Mouse (Mus musculus): ENCODE results near the gene Olfr576. TPM values are rescaled to one million over a fixed set of nuclear protein-coding genes. Genes with fewer than 3 reads are reported as not detected.
A peak's percentile ranks its signal among the peaks of the same experiment; 100 is the strongest.

Gene Olfr576
- polyA plus RNA-seq (2015; fragmentation: Nextera tagmentation; extraction: Ambion mirVana) = not detected in 2 replicates

DNA sequence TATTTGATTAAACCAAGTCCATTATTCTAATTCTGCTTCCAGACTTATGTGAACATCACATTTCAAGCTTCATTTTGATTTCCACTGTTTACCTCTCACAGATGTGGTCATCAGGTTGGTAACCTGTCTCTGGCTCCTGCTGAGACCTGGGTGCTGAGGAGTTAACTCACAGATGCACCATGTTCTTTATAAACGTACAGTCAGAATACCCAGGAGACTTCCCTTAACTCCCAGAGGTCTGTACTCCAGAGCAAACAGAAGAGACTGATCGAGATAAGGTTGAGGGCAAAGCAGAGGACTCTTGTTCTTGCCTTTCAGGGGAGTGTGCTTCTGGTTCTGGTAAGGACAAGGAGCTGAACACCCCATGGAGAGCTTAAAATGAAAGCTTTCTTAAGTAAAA, at the start of gene Olfr576:
Olfr576 (plus strand) TSS at position 301 of the 400 bp plus-strand sequence.
- Histone ChIP-seq H3K9ac (replicated peaks) (no peak within 1 kb of the TSS), H3K27ac (replicated peaks) (no peak within 1 kb of the TSS), H3K4me1 (no peaks in the 10 kb centered on the region), H3K4me2 (no peak within 1 kb of the TSS), H3K4me3 (replicated peaks) (no peak within 1 kb of the TSS), H3K36me3 (no peaks in the 10 kb centered on the region), H3K27me3 (replicated peaks) (no peaks in the 10 kb centered on the region), H3K9me3 (replicated peaks) (no peaks in the 10 kb centered on the region)
- no peak for ATAC-seq (ENCODE audit: low FRiP score)
- 58% methylated on average over 2 of the region's 2 CpGs for WGBS

DNA sequence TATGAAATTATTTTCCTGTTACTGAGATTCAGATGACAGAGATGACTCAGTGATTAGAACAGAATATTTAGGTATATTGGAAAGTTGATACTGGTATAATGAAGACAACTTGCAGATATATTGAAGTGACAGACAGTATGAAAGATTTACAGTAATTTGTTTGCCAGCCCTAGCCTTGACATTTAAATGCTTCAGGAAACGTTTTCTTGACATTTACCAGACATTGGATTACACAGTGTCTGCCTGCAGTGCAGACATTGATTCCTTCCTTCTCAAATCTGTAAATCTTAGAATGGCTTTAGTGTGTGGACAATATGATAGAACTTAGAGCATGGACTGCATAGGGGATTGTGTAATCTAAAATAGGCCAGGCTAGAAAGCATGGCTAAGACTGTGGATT, 47.2 kb upstream of the Olfr576 start:
- ATAC-seq (ENCODE audit: low FRiP score) = no peak
- Histone ChIP-seq H3K9me3 (replicated peaks) (no peaks in the 10 kb centered on the region), H3K9ac (replicated peaks) (no peak overlapping the region), H3K4me3 (replicated peaks) (no peak overlapping the region), H3K4me1 (no peaks in the 10 kb centered on the region), H3K27ac (replicated peaks) (no peak overlapping the region), H3K36me3 (no peaks in the 10 kb centered on the region), H3K27me3 (replicated peaks) (no peaks in the 10 kb centered on the region), H3K4me2 (no peak overlapping the region)
- WGBS = 51% methylated on average over 1 of the region's 1 CpGs

DNA sequence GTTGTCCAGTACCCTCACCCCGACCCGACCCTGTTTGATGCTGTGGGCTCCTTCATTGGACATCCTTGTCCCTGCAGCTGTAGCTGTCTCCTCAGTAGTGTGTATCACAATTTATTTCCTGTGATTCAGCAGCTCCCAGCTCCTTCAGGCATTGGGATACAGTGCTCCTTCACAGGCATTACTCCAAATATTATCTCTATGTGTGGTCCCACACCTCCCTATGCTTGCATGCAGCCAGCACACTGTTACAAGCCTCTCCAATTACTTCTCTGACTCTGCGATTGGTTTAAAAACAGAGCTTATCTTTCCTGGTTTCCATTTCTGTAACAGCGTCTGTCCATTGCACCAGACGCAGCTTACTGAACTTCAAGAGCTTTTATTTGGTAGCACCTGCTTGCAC, 46.1 kb upstream of the Olfr576 start:
- Histone ChIP-seq H3K9ac (replicated peaks) (no peak overlapping the region), H3K4me1 (no peaks in the 10 kb centered on the region), H3K36me3 (no peaks in the 10 kb centered on the region), H3K9me3 (replicated peaks) (no peaks in the 10 kb centered on the region), H3K4me3 (replicated peaks) (no peak overlapping the region), H3K27ac (replicated peaks) (no peak overlapping the region), H3K4me2 (no peak overlapping the region), H3K27me3 (replicated peaks) (no peaks in the 10 kb centered on the region)
- WGBS = 83% methylated on average over 5 of the region's 5 CpGs
- no peak for ATAC-seq (ENCODE audit: low FRiP score)

GRCm38 (mm10) chr7:102917032-102917875, 45.2 kb upstream of the Olfr576 start, which contains the start of gene Olfr571:
Olfr571 (minus strand) TSS chr7:102917536.
- Histone ChIP-seq H3K4me3 (replicated peaks) (no peak within 1 kb of the TSS), H3K27ac (replicated peaks) (no peak within 1 kb of the TSS), H3K9me3 (replicated peaks) (no peaks in the 10 kb centered on the region), H3K9ac (replicated peaks) (no peak within 1 kb of the TSS), H3K4me2 (no peak within 1 kb of the TSS), H3K36me3 (no peaks in the 10 kb centered on the region), H3K4me1 (no peaks in the 10 kb centered on the region), H3K27me3 (replicated peaks) (no peaks in the 10 kb centered on the region)
- 50% methylated on average over 4 of the region's 4 CpGs for WGBS
- no peak for ATAC-seq (ENCODE audit: low FRiP score)

DNA sequence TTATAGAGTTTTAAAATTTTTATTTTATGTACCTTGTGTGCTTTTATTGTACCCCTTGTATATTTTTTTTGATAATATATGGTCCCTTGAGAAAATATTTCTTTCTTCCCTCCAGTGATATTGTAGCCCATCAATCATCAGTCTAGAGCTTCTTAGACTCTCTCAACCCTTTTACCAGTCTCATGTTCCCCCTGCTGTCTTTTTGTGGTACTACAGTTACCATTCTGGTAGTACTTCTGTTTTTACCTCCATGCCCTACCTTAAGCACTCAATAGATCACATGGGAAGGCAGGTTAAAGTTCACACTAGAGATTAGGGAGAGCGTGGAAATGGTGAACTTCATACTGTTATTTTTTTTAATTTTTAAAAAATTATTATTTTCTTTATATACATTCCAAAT, 42.8 kb upstream of the Olfr576 start:
- no peak overlapping the region for H3K4me2 ChIP-seq
- no peak overlapping the region for H3K4me3 ChIP-seq (replicated peaks)
- ATAC-seq (ENCODE audit: low FRiP score) = peak; percentile 68; the same call in 1 of the 2 replicates
- no peaks in the 10 kb centered on the region for H3K27me3 ChIP-seq (replicated peaks)
- H3K9me3 ChIP-seq (replicated peaks) = no peaks in the 10 kb centered on the region
- no peak overlapping the region for H3K9ac ChIP-seq (replicated peaks)
- no peak overlapping the region for H3K27ac ChIP-seq (replicated peaks)
- no peaks in the 10 kb centered on the region for H3K4me1 ChIP-seq
- H3K36me3 ChIP-seq = no peaks in the 10 kb centered on the region
- 16% methylated on average over 1 of the region's 1 CpGs for WGBS

DNA sequence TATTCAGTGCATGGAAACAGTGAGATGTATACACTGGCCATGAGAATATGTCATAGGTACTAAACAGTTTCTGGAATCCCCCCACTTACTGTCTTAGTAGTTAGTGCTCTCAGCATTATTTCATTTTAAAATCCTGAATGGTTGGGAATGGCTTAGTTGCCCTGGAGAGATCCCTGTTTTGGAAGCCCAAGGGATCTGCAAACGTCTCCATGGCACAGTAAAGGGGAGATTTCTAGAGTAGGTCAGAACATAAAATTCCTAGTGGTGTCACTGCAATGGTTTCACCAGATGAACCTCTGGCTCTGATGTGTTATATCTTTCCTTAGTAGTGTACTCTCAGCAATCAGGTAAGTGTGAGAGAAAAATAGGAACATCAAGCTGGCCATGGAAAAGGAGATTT, 38.4 kb upstream of the Olfr576 start, which contains the start of gene Olfr572:
Olfr572 (plus strand) TSS at position 301 of the 400 bp plus-strand sequence.
- no peaks in the 10 kb centered on the region for H3K27me3 ChIP-seq (replicated peaks)
- no peak for ATAC-seq (ENCODE audit: low FRiP score)
- no peaks in the 10 kb centered on the region for H3K4me1 ChIP-seq
- H3K36me3 ChIP-seq = no peaks in the 10 kb centered on the region
- no peak within 1 kb of the TSS for H3K9ac ChIP-seq (replicated peaks)
- H3K9me3 ChIP-seq (replicated peaks) = no peaks in the 10 kb centered on the region
- H3K27ac ChIP-seq (replicated peaks) = no peak within 1 kb of the TSS
- H3K4me2 ChIP-seq = no peak within 1 kb of the TSS
- H3K4me3 ChIP-seq (replicated peaks) = no peak within 1 kb of the TSS
- 68% methylated on average over 1 of the region's 1 CpGs for WGBS

GRCm38 (mm10) chr7:102927105-102927504, 35.4 kb upstream of the Olfr576 start:
- H3K36me3 ChIP-seq = no peaks in the 10 kb centered on the region
- ATAC-seq (ENCODE audit: low FRiP score) = no peak
- H3K27me3 ChIP-seq (replicated peaks) = no peaks in the 10 kb centered on the region
- 71% methylated on average over 3 of the region's 3 CpGs for WGBS
- H3K9ac ChIP-seq (replicated peaks) = no peak overlapping the region
- H3K27ac ChIP-seq (replicated peaks) = no peak overlapping the region
- no peak overlapping the region for H3K4me2 ChIP-seq
- no peak overlapping the region for H3K4me3 ChIP-seq (replicated peaks)
- H3K4me1 ChIP-seq = no peaks in the 10 kb centered on the region
- no peaks in the 10 kb centered on the region for H3K9me3 ChIP-seq (replicated peaks)

DNA sequence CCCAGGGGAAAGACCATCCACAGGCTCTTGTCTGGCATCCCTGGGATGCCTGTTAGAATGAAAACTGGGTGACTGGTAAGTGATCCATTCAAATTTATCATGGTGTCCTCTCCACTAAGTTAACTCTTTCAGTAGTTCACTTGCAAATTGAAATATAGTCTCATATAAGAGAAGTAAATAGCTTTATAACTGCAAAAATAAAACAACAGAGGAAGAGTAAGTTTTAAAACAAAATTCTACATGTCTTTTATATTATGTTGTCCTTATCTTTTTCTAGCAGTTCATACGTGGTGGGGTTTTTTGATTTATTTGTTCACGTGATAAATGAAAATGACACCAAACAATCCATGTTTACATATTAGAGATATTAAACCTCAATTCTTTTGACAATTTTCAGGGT, 20.0 kb upstream of the Olfr576 start, which contains the start of gene Olfr573-ps1:
Olfr573-ps1 (minus strand) TSS at position 101 of the 400 bp plus-strand sequence.
- Histone ChIP-seq H3K4me3 (replicated peaks) (no peak within 1 kb of the TSS), H3K36me3 (no peaks in the 10 kb centered on the region), H3K9me3 (replicated peaks) (no peaks in the 10 kb centered on the region), H3K9ac (replicated peaks) (no peak within 1 kb of the TSS), H3K27me3 (replicated peaks) (no peaks in the 10 kb centered on the region), H3K27ac (replicated peaks) (no peak within 1 kb of the TSS), H3K4me1 (no peaks in the 10 kb centered on the region), H3K4me2 (no peak within 1 kb of the TSS)
- ATAC-seq (ENCODE audit: low FRiP score) = no peak
- WGBS = 94% methylated on average over 2 of the region's 2 CpGs

DNA sequence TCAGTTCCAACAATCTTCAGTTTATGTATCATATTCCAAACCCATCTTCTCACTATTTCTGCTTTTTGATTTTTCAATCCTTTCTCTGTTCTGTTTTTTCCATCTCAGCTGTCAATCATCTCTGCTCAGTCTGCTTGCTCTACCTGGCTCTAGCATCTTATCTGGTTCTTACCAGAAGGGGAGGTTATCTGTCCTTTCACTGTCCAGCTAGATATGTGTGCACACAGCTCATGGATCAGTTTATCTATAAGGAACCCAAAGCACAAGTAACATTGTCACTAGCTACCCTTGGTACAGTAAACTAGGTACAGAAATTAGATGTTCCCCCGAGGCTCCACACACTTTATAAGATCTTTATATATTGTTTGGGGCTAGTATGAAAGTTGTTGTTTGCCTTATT, 19.0 kb upstream of the Olfr576 start:
- no peak for ATAC-seq (ENCODE audit: low FRiP score)
- Histone ChIP-seq H3K27ac (replicated peaks) (no peak overlapping the region), H3K4me2 (no peak overlapping the region), H3K36me3 (no peaks in the 10 kb centered on the region), H3K9ac (replicated peaks) (no peak overlapping the region), H3K9me3 (replicated peaks) (no peaks in the 10 kb centered on the region), H3K4me1 (no peaks in the 10 kb centered on the region), H3K27me3 (replicated peaks) (no peaks in the 10 kb centered on the region), H3K4me3 (replicated peaks) (no peak overlapping the region)
- 86% methylated on average over 1 of the region's 1 CpGs for WGBS

GRCm38 (mm10) chr7:102948167-102948566, 14.3 kb upstream of the Olfr576 start, which contains the start of gene Olfr574:
Olfr574 (plus strand) TSS chr7:102948467.
- H3K9me3 ChIP-seq (replicated peaks) = no peaks in the 10 kb centered on the region
- no peak within 1 kb of the TSS for H3K4me3 ChIP-seq (replicated peaks)
- H3K4me1 ChIP-seq = no peaks in the 10 kb centered on the region
- no peak within 1 kb of the TSS for H3K4me2 ChIP-seq
- H3K27ac ChIP-seq (replicated peaks) = no peak within 1 kb of the TSS
- WGBS = 90% methylated on average over 1 of the region's 1 CpGs
- ATAC-seq (ENCODE audit: low FRiP score) = no peak
- no peaks in the 10 kb centered on the region for H3K27me3 ChIP-seq (replicated peaks)
- H3K9ac ChIP-seq (replicated peaks) = no peak within 1 kb of the TSS
- no peaks in the 10 kb centered on the region for H3K36me3 ChIP-seq

- H3K36me3 ChIP-seq = no peaks in the 10 kb centered on the region
- H3K9ac ChIP-seq (replicated peaks) = no peak overlapping the region
- H3K4me2 ChIP-seq = no peak overlapping the region
- ATAC-seq (ENCODE audit: low FRiP score) = no peak
- no peaks in the 10 kb centered on the region for H3K4me1 ChIP-seq
- no peak overlapping the region for H3K27ac ChIP-seq (replicated peaks)
- H3K4me3 ChIP-seq (replicated peaks) = no peak overlapping the region
- H3K27me3 ChIP-seq (replicated peaks) = no peaks in the 10 kb centered on the region
- H3K9me3 ChIP-seq (replicated peaks) = no peaks in the 10 kb centered on the region
- 75% methylated on average over 1 of the region's 1 CpGs for WGBS
Observed at GRCm38 (mm10) chr7:102950732-102951131, 11.7 kb upstream of the Olfr576 start.

DNA sequence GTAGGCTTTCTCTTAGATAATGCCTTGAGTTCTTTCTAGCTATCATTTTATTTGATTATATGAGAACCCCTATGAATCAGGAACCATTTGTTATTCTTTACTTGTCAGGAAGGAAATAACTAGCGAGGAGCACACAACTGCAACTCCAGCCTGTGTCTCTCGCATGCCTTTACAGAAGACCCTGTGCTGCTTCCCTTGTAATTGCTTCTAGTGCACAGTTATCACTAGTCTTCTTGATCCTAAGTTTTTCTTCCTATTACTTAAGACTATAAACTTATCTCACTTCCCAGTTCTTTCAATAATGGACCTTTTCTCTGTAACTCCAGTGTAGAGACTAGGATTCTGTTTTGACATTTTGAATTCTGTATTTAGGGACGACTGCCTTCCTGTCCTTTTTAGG, 4.3 kb upstream of the Olfr576 start:
- Histone ChIP-seq H3K4me3 (replicated peaks) (no peak overlapping the region), H3K36me3 (no peaks in the 10 kb centered on the region), H3K27me3 (replicated peaks) (no peaks in the 10 kb centered on the region), H3K4me1 (no peaks in the 10 kb centered on the region), H3K9ac (replicated peaks) (no peak overlapping the region), H3K9me3 (replicated peaks) (no peaks in the 10 kb centered on the region), H3K4me2 (no peak overlapping the region), H3K27ac (replicated peaks) (no peak overlapping the region)
- 79% methylated on average over 3 of the region's 3 CpGs for WGBS
- no peak for ATAC-seq (ENCODE audit: low FRiP score)
